Mouse (Mus musculus): ENCODE results near the gene Kat14. TPM values are rescaled to one million over a fixed set of nuclear protein-coding genes. Genes with fewer than 3 reads are reported as not detected.

The Kat14 gene
- polyA plus RNA-seq, 1 experiment from 2014 or later = 19.1 TPM

- DNase-seq (ENCODE audit: low spot score) = peak; percentile 12
- no peak overlapping the region for H3K9ac ChIP-seq (replicated peaks; ENCODE audit: low read depth)
These were observed 6.4 kb downstream of the Kat14 start for GRCm38 (mm10) chr2:144375063-144375703.

GRCm38 (mm10) chr2:144381293-144381692 is 12.5 kb downstream of the Kat14 start:
- no peaks in the 10 kb centered on the region for H3K27me3 ChIP-seq (replicated peaks; ENCODE audit: insufficient read depth, low read length)
- TF ChIP-seq CTCF (IDR thresholded peaks at IDR 0.05) (no peak), EP300 (IDR thresholded peaks at IDR 0.05) (no peak)
- H3K9ac ChIP-seq (replicated peaks; ENCODE audit: low read depth) = no peak overlapping the region
- H3K4me3 ChIP-seq (ENCODE audit: low read depth, low read length) = no peak overlapping the region
- H3K36me3 ChIP-seq (ENCODE audit: insufficient read depth, low read length) = peaks cover 16% of the 10 kb centered on the region; the same call in 1 of the 2 replicates
- no peaks in the 10 kb centered on the region for H3K9me3 ChIP-seq (ENCODE audit: low read length)
- H3K4me1 ChIP-seq (ENCODE audit: insufficient read depth, low read depth, low read length) = no peaks in the 10 kb centered on the region
- ATAC-seq (no peak), DNase-seq (ENCODE audit: low spot score) (no peak)
- no peak overlapping the region for H3K4me2 ChIP-seq (replicated peaks; ENCODE audit: low read depth, low read length)
- WGBS = 72% methylated on average over 3 of the region's 3 CpGs
- no peak overlapping the region for H3K27ac ChIP-seq (ENCODE audit: low read length)

More at GRCm38 (mm10) chr2:144375063-144375703, 6.4 kb downstream of the Kat14 start:
- no peaks in the 10 kb centered on the region for H3K9me3 ChIP-seq (ENCODE audit: low read length)
- ATAC-seq = peak; percentile 80
- no peaks in the 10 kb centered on the region for H3K27me3 ChIP-seq (replicated peaks; ENCODE audit: insufficient read depth, low read length)
- no peak for TF ChIP-seq CTCF (IDR thresholded peaks at IDR 0.05)
- TF ChIP-seq EP300 (IDR thresholded peaks at IDR 0.05) = no peak
- 70% methylated on average over 10 of the region's 10 CpGs for WGBS
- peaks cover 19% of the 10 kb centered on the region; the same call in 1 of the 2 replicates for H3K36me3 ChIP-seq (ENCODE audit: insufficient read depth, low read length)
- no peak overlapping the region for H3K4me3 ChIP-seq (ENCODE audit: low read depth, low read length)
- no peaks in the 10 kb centered on the region; the same call in 1 of the 2 replicates for H3K4me1 ChIP-seq (ENCODE audit: insufficient read depth, low read depth, low read length)
- peak overlapping the region; percentile 57 for H3K27ac ChIP-seq (ENCODE audit: low read length)
- no peak overlapping the region for H3K4me2 ChIP-seq (replicated peaks; ENCODE audit: low read depth, low read length)

- WGBS = 75% methylated on average over 4 of the region's 4 CpGs
- Histone ChIP-seq H3K4me2 (replicated peaks; ENCODE audit: low read depth, low read length) (no peak overlapping the region), H3K36me3 (ENCODE audit: insufficient read depth, low read length) (peaks cover 16% of the 10 kb centered on the region; the same call in 1 of the 2 replicates), H3K9ac (replicated peaks; ENCODE audit: low read depth) (no peak overlapping the region), H3K4me3 (ENCODE audit: low read depth, low read length) (no peak overlapping the region), H3K9me3 (ENCODE audit: low read length) (no peaks in the 10 kb centered on the region), H3K27me3 (replicated peaks; ENCODE audit: insufficient read depth, low read length) (no peaks in the 10 kb centered on the region), H3K27ac (ENCODE audit: low read length) (no peak overlapping the region), H3K4me1 (ENCODE audit: insufficient read depth, low read depth, low read length) (no peaks in the 10 kb centered on the region)
- ATAC-seq (no peak), DNase-seq (ENCODE audit: low spot score) (no peak)
- no peak for TF ChIP-seq EP300 (IDR thresholded peaks at IDR 0.05)
- no peak for TF ChIP-seq CTCF (IDR thresholded peaks at IDR 0.05)
These were observed 13.0 kb downstream of the Kat14 start for GRCm38 (mm10) chr2:144381741-144382140.

GRCm38 (mm10) chr2:144382624-144383138 is 13.9 kb downstream of the Kat14 start:
- Histone ChIP-seq H3K27ac (ENCODE audit: low read length) (no peak overlapping the region), H3K9me3 (ENCODE audit: low read length) (no peaks in the 10 kb centered on the region), H3K4me3 (ENCODE audit: low read depth, low read length) (no peak overlapping the region), H3K9ac (replicated peaks; ENCODE audit: low read depth) (no peak overlapping the region), H3K4me1 (ENCODE audit: insufficient read depth, low read depth, low read length) (no peaks in the 10 kb centered on the region), H3K4me2 (replicated peaks; ENCODE audit: low read depth, low read length) (no peak overlapping the region), H3K27me3 (replicated peaks; ENCODE audit: insufficient read depth, low read length) (no peaks in the 10 kb centered on the region), H3K36me3 (ENCODE audit: insufficient read depth, low read length) (peaks cover 12% of the 10 kb centered on the region; the same call in 1 of the 2 replicates)
- no peak for ATAC-seq
- DNase-seq (ENCODE audit: low spot score) = no peak
- TF ChIP-seq CTCF (IDR thresholded peaks at IDR 0.05) (no peak), EP300 (IDR thresholded peaks at IDR 0.05) (no peak)
- WGBS = 76% methylated on average over 7 of the region's 7 CpGs

GRCm38 (mm10) chr2:144386296-144386695 is 17.5 kb downstream of the Kat14 start:
- DNase-seq (ENCODE audit: low spot score) = no peak
- Histone ChIP-seq H3K36me3 (ENCODE audit: insufficient read depth, low read length) (peaks cover 22% of the 10 kb centered on the region; the same call in 1 of the 2 replicates), H3K4me1 (ENCODE audit: insufficient read depth, low read depth, low read length) (no peaks in the 10 kb centered on the region), H3K9ac (replicated peaks; ENCODE audit: low read depth) (no peak overlapping the region), H3K4me2 (replicated peaks; ENCODE audit: low read depth, low read length) (no peak overlapping the region), H3K27me3 (replicated peaks; ENCODE audit: insufficient read depth, low read length) (no peaks in the 10 kb centered on the region), H3K27ac (ENCODE audit: low read length) (no peak overlapping the region), H3K9me3 (ENCODE audit: low read length) (no peaks in the 10 kb centered on the region), H3K4me3 (ENCODE audit: low read depth, low read length) (no peak overlapping the region)
- WGBS = 60% methylated on average over 2 of the region's 2 CpGs
- TF ChIP-seq CTCF (IDR thresholded peaks at IDR 0.05) = no peak
- TF ChIP-seq EP300 (IDR thresholded peaks at IDR 0.05) = no peak
- ATAC-seq = no peak

GRCm38 (mm10) chr2:144388416-144388815 is 19.6 kb downstream of the Kat14 start:
- no peak for ATAC-seq
- H3K36me3 ChIP-seq (ENCODE audit: insufficient read depth, low read length) = peaks cover 26% of the 10 kb centered on the region; the same call in 1 of the 2 replicates
- TF ChIP-seq EP300 (IDR thresholded peaks at IDR 0.05) (no peak), CTCF (IDR thresholded peaks at IDR 0.05) (no peak)
- 52% methylated on average over 3 of the region's 3 CpGs for WGBS
- H3K9me3 ChIP-seq (ENCODE audit: low read length) = no peaks in the 10 kb centered on the region
- no peaks in the 10 kb centered on the region for H3K4me1 ChIP-seq (ENCODE audit: insufficient read depth, low read depth, low read length)
- no peak overlapping the region for H3K4me2 ChIP-seq (replicated peaks; ENCODE audit: low read depth, low read length)
- H3K27me3 ChIP-seq (replicated peaks; ENCODE audit: insufficient read depth, low read length) = no peaks in the 10 kb centered on the region
- no peak overlapping the region for H3K27ac ChIP-seq (ENCODE audit: low read length)
- no peak overlapping the region for H3K4me3 ChIP-seq (ENCODE audit: low read depth, low read length)
- H3K9ac ChIP-seq (replicated peaks; ENCODE audit: low read depth) = no peak overlapping the region
- no peak for DNase-seq (ENCODE audit: low spot score)

Measured in lung, postnatal 0 days (tissue).